Mouse (Mus musculus) left cerebral cortex, postnatal 10 days (tissue): ENCODE results near the gene Cldn34a. TPM values are rescaled to one million over a fixed set of nuclear protein-coding genes. Genes with fewer than 3 reads are reported as not detected.
"Not testable (repeated sequence)": the region's sequence is repeated elsewhere in the genome, so short reads cannot be mapped to it uniquely, and the experiment has no call there.

Source experiments
- DNase-seq, 2 experiments: peaks; one replicate each; pipeline ENCODE4 v3.0.0; 2021 to 2022; ENCODE audit warnings: low spot score in 2 of 2, mixed read lengths in 1 of 2; ENCODE audit errors: extremely low spot score in 1 of 2
- intact Hi-C: fragments of 180-260 bp; cut with DNase I; formaldehyde crosslinking; loops from one replicate; pipeline ENCODE4 v1.15.1; 2025
- total RNA-seq, 2 experiments: library from RNA; stranded (reverse); gene quantifications; 2 replicates each; pipeline ENCODE4 v1.2.3; 2021

The Cldn34a gene
- not detected for total RNA-seq

DNA sequence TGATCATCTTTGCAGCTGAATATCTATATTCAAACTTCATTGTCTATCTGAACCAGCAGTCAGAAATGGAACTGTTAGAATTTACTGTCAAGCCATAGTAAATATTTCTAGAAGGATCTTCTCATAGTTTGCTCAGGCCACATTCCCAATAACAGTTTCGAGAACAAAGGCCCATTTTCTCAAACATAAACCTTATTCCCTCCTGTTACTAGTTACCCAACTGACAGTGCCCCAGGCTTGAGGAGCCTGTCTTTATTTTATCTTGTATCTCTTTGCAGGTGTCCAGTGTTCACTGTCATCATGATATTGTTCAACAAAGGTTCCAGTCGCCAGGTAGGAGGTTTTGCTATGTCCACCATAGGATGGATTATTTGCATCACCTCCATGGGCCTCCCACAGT lies at the start of gene Cldn34a:
TSS of gene Cldn34a (plus strand) at position 301 of the 400 bp plus-strand sequence.
- DNase-seq, result no peak
- intact Hi-C loops, result no loop called here

GRCm38 (mm10) chrX:152518611-152519010 lies 44.5 kb upstream of the Cldn34a start:
- intact Hi-C loops, result loop anchor here (10.0 kb wide), 1 partner anchor 104 kb away; no protein-coding TSS in a partner anchor
- not testable (repeated sequence) for DNase-seq

GRCm38 (mm10) chrX:152545736-152546135 lies 17.4 kb upstream of the Cldn34a start:
- DNase-seq, result no peak
- intact Hi-C loops, result no loop called here

DNA sequence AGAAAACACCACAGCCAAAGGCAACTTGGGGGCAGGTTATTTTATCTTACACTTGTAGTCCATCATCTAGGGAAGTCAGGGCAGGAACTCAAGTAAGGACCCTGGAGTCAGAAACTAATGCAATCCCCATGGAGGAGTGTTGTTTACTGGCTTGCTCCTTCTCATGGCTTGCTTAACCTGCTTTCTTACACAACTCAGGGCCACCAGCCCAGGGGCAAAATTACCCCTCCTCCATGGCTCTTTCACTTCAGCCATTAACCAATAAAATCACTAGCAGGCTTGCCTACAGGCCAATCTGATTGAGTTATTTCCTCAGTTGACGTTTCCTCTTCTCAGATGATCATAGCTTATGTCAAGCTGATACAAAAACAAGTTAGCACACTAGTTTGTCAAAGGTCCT lies 15.0 kb upstream of the Cldn34a start:
- no peak for DNase-seq
- intact Hi-C loops, result no loop called here

DNA sequence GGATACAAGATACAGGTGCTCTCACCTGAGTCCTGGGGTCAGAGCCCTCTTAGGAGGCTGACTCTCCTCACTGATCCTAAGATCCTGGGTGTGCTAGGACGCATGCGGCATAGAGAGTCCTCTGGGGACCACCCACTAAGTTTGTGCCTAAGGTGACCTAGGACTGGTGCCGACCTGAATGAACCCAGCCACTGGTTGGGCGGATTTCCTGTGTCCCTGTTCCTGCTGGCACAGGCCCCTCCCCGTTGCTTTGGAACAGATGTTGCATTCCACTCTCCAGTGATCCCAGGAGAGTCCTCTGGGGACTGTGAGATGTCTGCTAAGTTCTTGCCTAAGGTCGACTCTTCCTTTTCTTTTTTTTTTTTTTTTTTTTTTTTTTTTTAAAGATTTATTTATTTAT lies 5.7 kb upstream of the Cldn34a start:
- DNase-seq, result no peak
- intact Hi-C loops, result no loop called here

Other genes starting within 250 kb of the Cldn34a start
- gene Kantr, start 235.8 kb upstream of the Cldn34a start, total RNA-seq, result 10 to 100 TPM; 48.6 to 50.3 TPM
- gene Tspyl2, start 220.9 kb upstream of the Cldn34a start, total RNA-seq, result 10 to 100 TPM; 67.1 to 67.7 TPM
- gene Gpr173, start 194.6 kb upstream of the Cldn34a start, total RNA-seq, result 10 to 100 TPM; 25.1 to 25.9 TPM
- 100 to 1,000 TPM; 178 to 182 TPM for gene Shroom2, start 206.1 kb downstream of the Cldn34a start, total RNA-seq
- under 1 TPM; 0.28 to 0.57 TPM for gene Gpr143, start 218.6 kb downstream of the Cldn34a start, total RNA-seq